Mouse (Mus musculus): ENCODE measurements at regions not wholly inside any gene's neighbourhood (a gene's known extent, or its start where the extent isn't known, plus 50 kb on each side); places are given as distances from the start of the nearest gene placed in this dataset.

- 74% methylated on average over 10 of the region's 10 CpGs for WGBS
- Histone ChIP-seq H3K4me3 (no peak overlapping the region), H3K4me1 (no peaks in the 10 kb centered on the region), H3K36me3 (no peaks in the 10 kb centered on the region), H3K9me3 (no peaks in the 10 kb centered on the region), H3K27ac (no peak overlapping the region), H3K27me3 (no peaks in the 10 kb centered on the region), H3K9ac (no peak overlapping the region), H3K4me2 (no peak overlapping the region)
- no peak for ATAC-seq (ENCODE audit: borderline replicate concordance, extremely low read depth, low FRiP score, low TSS enrichment)
Measured at GRCm38 (mm10) chr2:45485477-45485876, 368.3 kb upstream of the Zeb2 start.

DNA sequence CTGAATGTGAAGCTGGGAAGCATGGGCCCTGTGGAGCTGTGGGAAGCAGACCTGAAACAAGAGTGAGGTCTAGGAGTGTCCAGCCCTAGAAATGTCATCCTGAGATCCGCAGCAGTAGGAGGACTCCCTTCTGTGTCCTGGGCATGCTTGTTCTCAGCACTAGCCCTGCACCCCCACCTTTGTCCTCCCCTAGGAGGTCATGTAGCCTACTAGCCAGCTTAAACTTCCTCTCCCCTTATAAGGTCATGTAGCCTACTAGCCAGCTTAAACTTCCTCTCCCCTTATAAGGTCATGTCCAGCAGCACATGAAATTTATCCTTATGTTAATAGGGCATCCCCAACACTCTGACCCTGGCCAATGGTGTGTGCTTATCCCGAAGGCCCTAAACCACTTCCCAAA is 363.5 kb upstream of the Zeb2 start:
- 82% methylated on average over 2 of the region's 2 CpGs for WGBS
- H3K4me1 ChIP-seq, result no peaks in the 10 kb centered on the region

DNA sequence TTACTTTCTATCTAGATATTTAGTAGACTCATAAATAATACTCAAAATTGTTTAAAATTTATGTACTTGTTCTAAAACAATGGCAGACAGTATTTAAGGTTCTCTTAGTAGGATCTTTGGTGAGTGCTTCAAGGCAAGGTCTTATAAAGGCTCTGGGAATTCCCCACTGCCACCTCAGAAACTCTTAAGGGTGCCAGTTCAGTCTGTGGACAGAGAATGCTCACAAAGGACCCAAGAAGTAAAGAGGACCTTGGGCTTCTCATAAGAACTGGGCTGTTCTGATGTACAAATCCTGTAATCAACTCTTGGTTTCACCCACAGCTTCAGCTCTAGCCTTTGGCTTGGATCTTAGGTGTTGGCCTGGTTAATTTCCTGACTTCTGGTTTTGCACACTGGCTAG is 358.8 kb upstream of the Zeb2 start:
- no peaks in the 10 kb centered on the region for H3K27me3 ChIP-seq

More for the DNA sequence above, 363.5 kb upstream of the Zeb2 start:
- no peak overlapping the region for H3K4me3 ChIP-seq
- no peaks in the 10 kb centered on the region for H3K27me3 ChIP-seq
- ATAC-seq (ENCODE audit: borderline replicate concordance, extremely low read depth, low FRiP score, low TSS enrichment), result no peak
- H3K4me2 ChIP-seq, result no peak overlapping the region
- H3K36me3 ChIP-seq, result no peaks in the 10 kb centered on the region
- no peak overlapping the region for H3K27ac ChIP-seq
- H3K9ac ChIP-seq, result no peak overlapping the region
- no peaks in the 10 kb centered on the region for H3K9me3 ChIP-seq

DNA sequence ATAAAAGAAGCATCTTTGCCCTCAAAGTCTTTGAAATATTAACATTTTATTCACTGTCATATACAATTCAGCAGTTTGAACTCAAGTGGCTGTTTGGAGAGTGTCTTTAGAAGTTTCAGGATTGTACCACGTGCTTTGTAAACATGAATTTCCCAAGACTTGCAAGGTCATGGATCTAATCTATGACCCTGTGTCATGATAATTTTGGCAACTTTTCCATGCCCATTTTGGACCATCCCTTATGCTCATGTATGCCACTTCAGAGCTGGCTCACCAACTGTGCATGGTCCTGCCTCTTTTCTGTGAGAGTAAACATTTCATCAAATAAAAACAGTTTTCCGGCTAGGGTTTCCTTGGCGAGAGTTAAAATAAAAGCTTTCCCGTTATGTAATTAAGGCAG is 347.1 kb upstream of the Zeb2 start:
- ATAC-seq (ENCODE audit: borderline replicate concordance, extremely low read depth, low FRiP score, low TSS enrichment), result no peak
- Histone ChIP-seq H3K27me3 (no peaks in the 10 kb centered on the region), H3K27ac (peak overlapping the region; percentile 22; the same call in 1 of the 2 replicates), H3K9me3 (no peaks in the 10 kb centered on the region), H3K4me3 (no peak overlapping the region), H3K36me3 (no peaks in the 10 kb centered on the region), H3K4me2 (no peak overlapping the region), H3K9ac (no peak overlapping the region), H3K4me1 (no peaks in the 10 kb centered on the region)
- 44% methylated on average over 4 of the region's 4 CpGs for WGBS

More for the DNA sequence above, 358.8 kb upstream of the Zeb2 start:
- H3K27ac ChIP-seq, result no peak overlapping the region
- no peaks in the 10 kb centered on the region for H3K36me3 ChIP-seq
- ATAC-seq (ENCODE audit: borderline replicate concordance, extremely low read depth, low FRiP score, low TSS enrichment), result no peak
- no peaks in the 10 kb centered on the region for H3K9me3 ChIP-seq
- no peak overlapping the region for H3K4me3 ChIP-seq
- H3K4me2 ChIP-seq, result no peak overlapping the region
- no peaks in the 10 kb centered on the region for H3K4me1 ChIP-seq
- H3K9ac ChIP-seq, result no peak overlapping the region

DNA sequence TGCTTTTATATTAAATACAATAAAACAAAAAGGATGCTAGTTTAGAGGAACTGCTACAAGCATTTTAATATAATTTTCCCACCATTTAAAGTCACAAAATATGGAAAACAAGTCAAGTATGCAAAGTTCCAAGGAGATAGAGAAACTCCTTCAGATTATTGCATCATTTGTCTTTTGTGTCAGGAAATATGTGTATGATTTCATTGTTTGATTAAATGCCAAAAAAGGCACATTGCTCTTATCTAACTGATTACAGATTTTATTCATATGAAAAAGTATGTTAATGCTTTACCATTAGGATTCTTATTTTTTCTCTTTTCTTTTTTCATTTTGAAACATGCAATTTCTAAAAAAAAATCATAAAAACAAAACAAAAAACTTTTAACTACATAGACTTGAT is 342.2 kb upstream of the Zeb2 start:
- H3K27me3 ChIP-seq, result no peaks in the 10 kb centered on the region
- H3K9me3 ChIP-seq, result no peaks in the 10 kb centered on the region
- H3K36me3 ChIP-seq, result no peaks in the 10 kb centered on the region
- H3K4me3 ChIP-seq, result no peak overlapping the region
- no peak overlapping the region for H3K27ac ChIP-seq
- no peak overlapping the region for H3K9ac ChIP-seq
- ATAC-seq (ENCODE audit: borderline replicate concordance, extremely low read depth, low FRiP score, low TSS enrichment), result no peak
- no peaks in the 10 kb centered on the region for H3K4me1 ChIP-seq
- no peak overlapping the region for H3K4me2 ChIP-seq

GRCm38 (mm10) chr2:45454811-45455210 is 337.6 kb upstream of the Zeb2 start:
- no peak overlapping the region for H3K9ac ChIP-seq
- no peaks in the 10 kb centered on the region for H3K9me3 ChIP-seq
- no peak overlapping the region for H3K27ac ChIP-seq
- H3K4me3 ChIP-seq, result no peak overlapping the region
- no peaks in the 10 kb centered on the region for H3K4me1 ChIP-seq
- ATAC-seq (ENCODE audit: borderline replicate concordance, extremely low read depth, low FRiP score, low TSS enrichment), result no peak
- WGBS, result 90% methylated on average over 2 of the region's 2 CpGs
- no peaks in the 10 kb centered on the region for H3K27me3 ChIP-seq
- H3K36me3 ChIP-seq, result no peaks in the 10 kb centered on the region
- no peak overlapping the region for H3K4me2 ChIP-seq

DNA sequence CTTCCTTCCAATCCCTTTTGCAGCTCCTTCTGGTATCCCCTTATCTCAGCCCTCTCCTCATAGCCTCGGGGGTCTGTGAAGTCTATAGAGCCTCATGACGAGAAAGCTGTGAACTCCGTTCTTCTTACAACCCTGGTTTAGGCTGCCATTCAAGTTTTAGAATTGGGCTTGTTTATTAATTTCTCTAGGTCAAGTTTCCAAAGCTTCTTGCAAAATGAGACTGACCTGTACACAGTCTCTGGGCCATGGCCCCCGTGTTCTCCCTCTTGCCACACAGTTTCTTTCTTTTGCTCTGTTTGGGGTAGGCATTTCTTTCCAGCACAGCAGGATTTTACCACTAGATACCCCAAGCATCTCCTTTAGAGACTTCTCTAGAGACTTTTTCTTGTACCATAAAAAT is 322.0 kb upstream of the Zeb2 start:
- no peaks in the 10 kb centered on the region for H3K27me3 ChIP-seq
- no peaks in the 10 kb centered on the region for H3K36me3 ChIP-seq
- H3K9me3 ChIP-seq, result no peaks in the 10 kb centered on the region
- no peak overlapping the region for H3K9ac ChIP-seq
- peak; percentile 47; the same call in 1 of the 2 replicates for ATAC-seq (ENCODE audit: borderline replicate concordance, extremely low read depth, low FRiP score, low TSS enrichment)
- H3K4me1 ChIP-seq, result peaks cover 5% of the 10 kb centered on the region; the same call in 1 of the 2 replicates
- no peak overlapping the region for H3K4me3 ChIP-seq
- peak overlapping the region; percentile 49 for H3K27ac ChIP-seq
- 30% methylated on average over 4 of the region's 4 CpGs for WGBS
- no peak overlapping the region; the same call in 1 of the 2 replicates for H3K4me2 ChIP-seq

GRCm38 (mm10) chr2:45438739-45439138 is 321.5 kb upstream of the Zeb2 start:
- H3K9me3 ChIP-seq, result no peaks in the 10 kb centered on the region
- H3K36me3 ChIP-seq, result no peaks in the 10 kb centered on the region
- H3K4me3 ChIP-seq, result no peak overlapping the region
- H3K4me2 ChIP-seq, result no peak overlapping the region; the same call in 1 of the 2 replicates
- H3K27ac ChIP-seq, result peak overlapping the region; percentile 49
- no peaks in the 10 kb centered on the region for H3K27me3 ChIP-seq
- peak; percentile 87; the same call in 1 of the 2 replicates for ATAC-seq (ENCODE audit: borderline replicate concordance, extremely low read depth, low FRiP score, low TSS enrichment)
- WGBS, result 33% methylated on average over 9 of the region's 9 CpGs
- H3K9ac ChIP-seq, result no peak overlapping the region
- peaks cover 5% of the 10 kb centered on the region; the same call in 1 of the 2 replicates for H3K4me1 ChIP-seq

DNA sequence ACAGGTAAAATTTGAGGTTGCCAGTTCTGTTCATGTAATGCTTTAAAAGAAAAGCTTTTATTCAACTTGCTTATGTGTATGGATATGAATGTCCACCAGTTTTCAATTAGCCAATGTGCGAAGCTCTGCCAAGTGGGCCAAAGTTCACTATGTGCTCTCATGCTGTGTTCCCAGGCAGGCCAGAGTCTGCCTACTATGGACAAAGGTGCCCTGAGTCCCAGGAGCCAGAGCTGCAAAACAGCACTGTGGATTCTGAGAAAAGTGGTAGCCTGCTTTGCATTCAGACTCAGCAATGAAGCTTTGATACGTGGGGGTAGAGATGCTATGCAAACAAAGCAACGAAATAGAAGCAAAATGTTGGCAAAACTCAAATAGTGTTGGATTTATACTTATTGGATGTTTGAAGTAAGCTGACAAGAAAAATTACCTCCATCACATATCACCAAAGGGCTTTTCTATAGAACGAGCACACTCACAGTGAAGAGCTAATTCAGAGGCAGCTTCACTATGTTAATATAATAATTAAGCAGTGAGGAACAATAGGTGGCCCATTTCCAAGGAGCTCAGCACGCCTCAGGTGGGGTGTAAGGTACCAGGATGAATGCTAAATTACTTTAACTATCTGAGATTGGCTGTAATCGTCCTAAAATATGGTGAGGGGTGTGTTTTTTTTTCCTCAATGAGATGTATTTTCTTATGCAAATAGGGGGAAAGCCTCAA is 318.2 kb upstream of the Zeb2 start:
- Histone ChIP-seq H3K4me1 (peaks cover 5% of the 10 kb centered on the region; the same call in 1 of the 2 replicates), H3K36me3 (no peaks in the 10 kb centered on the region), H3K27me3 (no peaks in the 10 kb centered on the region), H3K9me3 (no peaks in the 10 kb centered on the region), H3K4me3 (no peak overlapping the region), H3K4me2 (no peak overlapping the region), H3K9ac (no peak overlapping the region), H3K27ac (no peak overlapping the region)
- no peak for ATAC-seq (ENCODE audit: borderline replicate concordance, extremely low read depth, low FRiP score, low TSS enrichment)
- WGBS, result 50% methylated on average over 6 of the region's 6 CpGs

DNA sequence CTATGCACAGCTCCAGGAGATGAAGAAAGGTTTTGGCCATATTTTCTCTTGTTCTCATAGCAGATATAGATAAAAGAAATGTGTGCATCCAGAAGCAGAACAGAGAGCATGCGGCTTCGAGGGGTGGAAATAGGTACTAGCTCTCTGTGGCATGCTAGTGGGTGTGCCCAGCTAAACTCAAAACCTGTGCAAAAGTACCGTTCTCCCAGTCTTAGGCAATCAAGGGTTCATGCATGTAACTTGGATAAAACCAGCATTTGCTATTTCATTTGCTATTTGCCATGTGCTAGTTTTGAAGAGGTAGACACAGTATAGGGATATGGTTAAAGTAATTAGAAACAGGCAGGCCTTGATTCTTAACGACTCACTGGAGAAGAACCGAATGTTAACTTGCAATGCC is 317.6 kb upstream of the Zeb2 start:
- H3K36me3 ChIP-seq, result no peaks in the 10 kb centered on the region
- no peak overlapping the region for H3K4me3 ChIP-seq
- no peaks in the 10 kb centered on the region for H3K27me3 ChIP-seq
- H3K27ac ChIP-seq, result no peak overlapping the region
- no peak overlapping the region for H3K4me2 ChIP-seq
- peaks cover 5% of the 10 kb centered on the region; the same call in 1 of the 2 replicates for H3K4me1 ChIP-seq
- 85% methylated on average over 5 of the region's 5 CpGs for WGBS
- no peak for ATAC-seq (ENCODE audit: borderline replicate concordance, extremely low read depth, low FRiP score, low TSS enrichment)
- H3K9me3 ChIP-seq, result no peaks in the 10 kb centered on the region
- no peak overlapping the region for H3K9ac ChIP-seq

DNA sequence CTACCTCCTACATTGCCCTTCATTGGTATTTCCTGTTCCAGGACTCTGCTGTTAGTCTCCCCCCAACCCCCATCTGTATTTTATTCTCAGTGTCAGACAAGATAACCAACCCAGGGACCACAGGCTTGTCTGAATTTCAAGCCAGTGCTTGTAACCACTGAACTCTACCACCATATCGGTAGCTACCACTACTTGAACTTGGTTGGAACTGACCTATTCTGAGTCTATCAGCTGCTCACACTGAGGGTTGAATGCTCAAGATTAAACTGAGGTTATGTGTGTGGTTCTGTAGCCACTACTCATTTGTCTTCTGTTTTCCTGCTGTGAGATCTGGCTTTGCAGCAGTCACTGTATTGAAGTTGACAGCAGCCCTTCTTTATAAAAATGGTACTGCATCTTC is 317.0 kb upstream of the Zeb2 start:
- Histone ChIP-seq H3K4me3 (no peak overlapping the region), H3K9ac (no peak overlapping the region), H3K4me1 (peaks cover 5% of the 10 kb centered on the region; the same call in 1 of the 2 replicates), H3K4me2 (no peak overlapping the region), H3K9me3 (no peaks in the 10 kb centered on the region), H3K27ac (no peak overlapping the region), H3K36me3 (no peaks in the 10 kb centered on the region), H3K27me3 (no peaks in the 10 kb centered on the region)
- ATAC-seq (ENCODE audit: borderline replicate concordance, extremely low read depth, low FRiP score, low TSS enrichment), result no peak
- 90% methylated on average over 1 of the region's 1 CpGs for WGBS

DNA sequence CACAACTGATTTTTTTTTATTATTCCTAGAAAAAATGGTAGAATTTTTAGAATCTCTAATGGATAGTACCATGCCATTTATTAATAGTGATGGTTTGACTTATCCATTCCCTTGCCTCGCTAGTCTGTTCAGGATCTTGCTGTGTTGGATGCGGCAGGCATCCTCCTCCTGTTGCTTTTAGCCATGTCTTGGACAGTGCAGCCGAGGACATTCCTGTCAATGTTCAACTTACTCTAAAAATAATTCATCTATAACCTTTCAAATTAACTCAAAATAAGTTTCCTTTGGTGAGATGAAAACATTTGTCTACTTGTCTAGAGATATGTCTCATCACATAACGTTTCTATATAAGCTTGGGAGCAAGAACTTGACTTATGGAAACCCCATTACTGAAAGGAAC is 314.2 kb upstream of the Zeb2 start:
- Histone ChIP-seq H3K4me1 (peaks cover 5% of the 10 kb centered on the region; the same call in 1 of the 2 replicates), H3K36me3 (no peaks in the 10 kb centered on the region), H3K9me3 (no peaks in the 10 kb centered on the region), H3K4me3 (no peak overlapping the region), H3K27me3 (no peaks in the 10 kb centered on the region), H3K27ac (no peak overlapping the region), H3K4me2 (no peak overlapping the region), H3K9ac (no peak overlapping the region)
- 84% methylated on average over 4 of the region's 4 CpGs for WGBS
- no peak for ATAC-seq (ENCODE audit: borderline replicate concordance, extremely low read depth, low FRiP score, low TSS enrichment)
